Mouse (Mus musculus): ENCODE measurements around the gene Fam43b. TPM values are rescaled to one million over a fixed set of nuclear protein-coding genes. Genes with fewer than 3 reads are reported as not detected.
"Not testable (repeated sequence)": the region's sequence is repeated elsewhere in the genome, so short reads cannot be mapped to it uniquely, and the experiment has no call there.

The Fam43b gene
- polyA plus RNA-seq (2015; fragmentation: Nextera tagmentation; extraction: Ambion mirVana): not detected in 2 replicates

DNA sequence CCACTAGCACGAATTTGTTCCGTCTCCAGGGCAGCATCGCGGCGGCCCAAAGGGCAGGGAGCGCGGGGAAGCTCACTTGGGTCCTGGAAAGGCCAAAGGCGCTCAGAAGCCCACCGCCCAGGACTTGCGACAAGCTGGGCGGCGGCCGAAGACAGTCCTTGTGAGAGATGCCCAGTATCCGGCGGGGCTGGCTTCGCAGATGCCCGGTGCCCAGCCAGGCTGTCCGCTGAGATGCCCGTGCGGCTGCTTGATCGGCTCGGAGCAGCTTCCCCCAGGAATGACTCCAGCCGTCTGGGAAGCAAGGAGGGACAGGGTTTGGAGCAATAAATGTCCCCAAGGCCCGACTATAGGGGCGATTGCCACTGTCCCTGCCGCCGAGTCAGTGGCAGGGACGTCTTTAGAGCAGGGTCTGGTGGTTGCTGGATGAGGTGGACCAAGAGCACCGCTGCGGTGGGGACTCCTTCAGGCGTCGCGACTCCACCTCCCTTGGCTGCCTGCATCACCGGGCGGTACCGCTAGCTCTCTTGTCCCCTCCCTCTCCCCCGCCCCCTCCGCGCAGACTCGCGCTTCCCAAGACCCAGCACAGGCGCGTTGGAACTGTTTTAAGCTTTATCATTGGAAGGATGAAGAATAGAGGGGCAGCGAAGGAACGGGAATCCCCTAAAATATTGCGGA is at the start of gene Fam43b:
TSS of gene Fam43b (minus strand) at position 558 of the 675 bp plus-strand sequence.
- H3K4me1 ChIP-seq (ENCODE audit: control insufficient read depth, low read depth, low read length): no peaks in the 10 kb centered on the region
- H3K9me3 ChIP-seq (replicated peaks; ENCODE audit: control insufficient read depth, low read length): no peaks in the 10 kb centered on the region
- H3K4me2 ChIP-seq (ENCODE audit: low read depth, low read length): no peak within 1 kb of the TSS; the same call in 1 of the 2 replicates
- no peak within 1 kb of the TSS; the same call in 1 of the 2 replicates for H3K4me3 ChIP-seq (ENCODE audit: low read depth, low read length)
- H3K36me3 ChIP-seq (ENCODE audit: control insufficient read depth, insufficient read depth): no peaks in the 10 kb centered on the region
- no peak within 1 kb of the TSS for H3K9ac ChIP-seq (ENCODE audit: low read depth, low read length)
- no peak within 1 kb of the TSS for H3K27ac ChIP-seq (ENCODE audit: low read length)
- 1% methylated on average over 46 of the region's 46 CpGs for WGBS (ENCODE audit: insufficient replicate concordance)
- H3K27me3 ChIP-seq (ENCODE audit: control insufficient read depth, insufficient read depth, low read depth, low read length): peaks cover 44% of the 10 kb centered on the region
- no peak for ATAC-seq (ENCODE audit: low read depth)

GRCm38 (mm10) chr4:138444941-138445340 is 48.6 kb upstream of the Fam43b start:
- no peak overlapping the region for H3K27ac ChIP-seq (ENCODE audit: low read length)
- no peak for ATAC-seq (ENCODE audit: low read depth)
- no peak overlapping the region for H3K4me3 ChIP-seq (ENCODE audit: low read depth, low read length)
- H3K9ac ChIP-seq (ENCODE audit: low read depth, low read length): no peak overlapping the region
- no peaks in the 10 kb centered on the region; the same call in 1 of the 2 replicates for H3K4me1 ChIP-seq (ENCODE audit: control insufficient read depth, low read depth, low read length)
- no peaks in the 10 kb centered on the region for H3K9me3 ChIP-seq (replicated peaks; ENCODE audit: control insufficient read depth, low read length)
- no peaks in the 10 kb centered on the region for H3K36me3 ChIP-seq (ENCODE audit: control insufficient read depth, insufficient read depth)
- peaks cover 13% of the 10 kb centered on the region; the same call in 1 of the 2 replicates for H3K27me3 ChIP-seq (ENCODE audit: control insufficient read depth, insufficient read depth, low read depth, low read length)
- 24% methylated on average over 5 of the region's 5 CpGs for WGBS (ENCODE audit: insufficient replicate concordance)
- H3K4me2 ChIP-seq (ENCODE audit: low read depth, low read length): no peak overlapping the region

DNA sequence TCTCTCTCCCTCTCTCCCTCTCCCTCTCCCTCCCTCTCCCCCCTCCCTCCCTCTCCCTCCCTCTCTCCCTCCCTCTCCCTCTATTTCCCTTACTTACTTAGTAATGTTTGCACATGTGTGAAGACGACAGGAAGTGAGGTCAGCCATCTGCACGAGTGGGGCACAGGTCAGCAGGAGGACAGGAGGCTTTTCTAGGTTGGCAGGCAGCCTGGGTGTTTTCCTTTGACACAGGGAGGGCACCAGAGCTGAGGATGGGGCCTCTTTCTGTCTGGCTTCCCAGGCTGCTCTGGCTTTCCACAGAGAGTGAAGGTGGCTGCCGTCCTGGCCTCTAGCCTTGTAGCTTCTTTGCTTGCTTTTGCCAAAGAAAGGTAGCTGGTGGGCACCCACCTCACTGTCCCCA is 43.7 kb upstream of the Fam43b start:
- WGBS (ENCODE audit: insufficient replicate concordance): 47% methylated on average over 3 of the region's 3 CpGs
- Histone ChIP-seq H3K9me3 (replicated peaks; ENCODE audit: control insufficient read depth, low read length) (no peaks in the 10 kb centered on the region), H3K27me3 (ENCODE audit: control insufficient read depth, insufficient read depth, low read depth, low read length) (no peaks in the 10 kb centered on the region), H3K4me2 (ENCODE audit: low read depth, low read length) (no peak overlapping the region), H3K4me3 (ENCODE audit: low read depth, low read length) (no peak overlapping the region), H3K27ac (ENCODE audit: low read length) (no peak overlapping the region), H3K9ac (ENCODE audit: low read depth, low read length) (no peak overlapping the region), H3K36me3 (ENCODE audit: control insufficient read depth, insufficient read depth) (peaks cover 13% of the 10 kb centered on the region), H3K4me1 (ENCODE audit: control insufficient read depth, low read depth, low read length) (peaks cover 11% of the 10 kb centered on the region)
- no peak for ATAC-seq (ENCODE audit: low read depth)

DNA sequence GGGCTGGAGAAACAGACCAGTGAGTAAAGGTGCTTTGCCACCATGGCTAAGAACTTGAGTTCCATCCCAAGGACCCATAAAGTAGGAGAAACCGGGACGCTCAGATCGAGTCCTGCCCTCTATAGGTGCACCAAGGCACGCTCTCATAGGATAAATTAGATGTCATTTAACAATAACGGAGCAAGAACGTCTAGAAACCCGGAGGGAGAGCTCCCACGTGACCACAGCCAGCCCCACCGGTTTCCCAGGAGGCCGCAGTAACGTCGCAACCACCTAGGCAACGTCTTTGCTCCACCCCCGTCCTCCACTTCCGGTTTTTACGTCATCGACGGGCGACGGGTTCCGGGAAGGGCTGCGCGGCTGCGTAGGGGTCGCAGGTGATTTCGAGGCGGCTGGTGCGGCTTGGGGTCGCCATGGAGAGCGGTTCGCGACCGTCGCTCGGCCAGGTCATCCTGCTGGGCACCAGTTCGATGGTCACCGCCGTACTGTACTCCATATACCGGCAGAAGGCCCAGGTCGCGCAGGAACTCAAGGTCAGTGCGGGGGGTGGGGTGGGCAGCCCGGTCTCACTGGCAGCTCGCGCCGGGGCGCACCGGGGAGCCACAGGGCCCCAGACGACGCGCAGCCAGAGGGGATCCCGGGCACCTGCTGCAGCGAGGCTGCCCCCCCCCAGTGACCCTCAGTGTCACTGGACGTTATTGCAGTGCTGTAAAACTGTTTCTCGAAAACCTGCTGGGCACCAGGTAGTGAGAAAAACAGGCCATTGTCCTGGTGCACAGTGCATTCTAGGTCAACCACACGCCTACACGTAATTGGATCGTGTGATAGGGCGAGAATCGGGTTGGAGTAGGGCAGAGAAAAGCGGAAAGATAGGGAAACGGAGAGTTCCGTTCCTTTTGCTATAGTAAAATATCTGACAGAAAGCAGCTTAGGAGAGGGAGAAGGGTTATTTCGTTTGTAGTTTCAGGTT is 38.3 kb upstream of the Fam43b start, which contains the start of gene Mul1:
TSS of gene Mul1 (plus strand) at position 325 of the 970 bp plus-strand sequence.
- under 1% methylated on average over 64 of the region's 64 CpGs for WGBS (ENCODE audit: insufficient replicate concordance)
- no peaks in the 10 kb centered on the region for H3K9me3 ChIP-seq (replicated peaks; ENCODE audit: control insufficient read depth, low read length)
- peaks cover 7% of the 10 kb centered on the region for H3K27me3 ChIP-seq (ENCODE audit: control insufficient read depth, insufficient read depth, low read depth, low read length)
- H3K4me2 ChIP-seq (ENCODE audit: low read depth, low read length): peak within 1 kb of the TSS; percentile 88
- peak within 1 kb of the TSS; percentile 79 for H3K9ac ChIP-seq (ENCODE audit: low read depth, low read length)
- peaks cover 12% of the 10 kb centered on the region for H3K36me3 ChIP-seq (ENCODE audit: control insufficient read depth, insufficient read depth)
- peaks cover 14% of the 10 kb centered on the region for H3K4me1 ChIP-seq (ENCODE audit: control insufficient read depth, low read depth, low read length)
- peak within 1 kb of the TSS; percentile 35 for H3K27ac ChIP-seq (ENCODE audit: low read length)
- ATAC-seq (ENCODE audit: low read depth): peak; percentile 95
- H3K4me3 ChIP-seq (ENCODE audit: low read depth, low read length): peak within 1 kb of the TSS; percentile 86

GRCm38 (mm10) chr4:138431340-138431739 is 35.0 kb upstream of the Fam43b start:
- Histone ChIP-seq H3K4me3 (ENCODE audit: low read depth, low read length) (no peak overlapping the region), H3K4me2 (ENCODE audit: low read depth, low read length) (no peak overlapping the region), H3K27ac (ENCODE audit: low read length) (no peak overlapping the region), H3K9me3 (replicated peaks; ENCODE audit: control insufficient read depth, low read length) (no peaks in the 10 kb centered on the region), H3K36me3 (ENCODE audit: control insufficient read depth, insufficient read depth) (no peaks in the 10 kb centered on the region), H3K27me3 (ENCODE audit: control insufficient read depth, insufficient read depth, low read depth, low read length) (peaks cover 7% of the 10 kb centered on the region), H3K4me1 (ENCODE audit: control insufficient read depth, low read depth, low read length) (peaks cover 14% of the 10 kb centered on the region), H3K9ac (ENCODE audit: low read depth, low read length) (no peak overlapping the region)
- 46% methylated on average over 8 of the region's 8 CpGs for WGBS (ENCODE audit: insufficient replicate concordance)
- ATAC-seq (ENCODE audit: low read depth): no peak

- WGBS (ENCODE audit: insufficient replicate concordance): 30% methylated on average over 3 of the region's 3 CpGs
- Histone ChIP-seq H3K9me3 (replicated peaks; ENCODE audit: control insufficient read depth, low read length) (no peaks in the 10 kb centered on the region), H3K4me3 (ENCODE audit: low read depth, low read length) (no peak overlapping the region), H3K9ac (ENCODE audit: low read depth, low read length) (no peak overlapping the region), H3K36me3 (ENCODE audit: control insufficient read depth, insufficient read depth) (no peaks in the 10 kb centered on the region), H3K4me2 (ENCODE audit: low read depth, low read length) (no peak overlapping the region), H3K4me1 (ENCODE audit: control insufficient read depth, low read depth, low read length) (peaks cover 3% of the 10 kb centered on the region), H3K27me3 (ENCODE audit: control insufficient read depth, insufficient read depth, low read depth, low read length) (peaks cover 7% of the 10 kb centered on the region), H3K27ac (ENCODE audit: low read length) (no peak overlapping the region)
- no peak for ATAC-seq (ENCODE audit: low read depth)
Observed at GRCm38 (mm10) chr4:138429778-138430177, 33.5 kb upstream of the Fam43b start.

GRCm38 (mm10) chr4:138426778-138427705 is 30.7 kb upstream of the Fam43b start:
- ATAC-seq (ENCODE audit: low read depth): peak; percentile 27; the same call in 1 of the 2 replicates
- Histone ChIP-seq H3K27me3 (ENCODE audit: control insufficient read depth, insufficient read depth, low read depth, low read length) (peaks cover 3% of the 10 kb centered on the region), H3K36me3 (ENCODE audit: control insufficient read depth, insufficient read depth) (no peaks in the 10 kb centered on the region), H3K9me3 (replicated peaks; ENCODE audit: control insufficient read depth, low read length) (no peaks in the 10 kb centered on the region), H3K9ac (ENCODE audit: low read depth, low read length) (no peak overlapping the region), H3K4me1 (ENCODE audit: control insufficient read depth, low read depth, low read length) (no peaks in the 10 kb centered on the region), H3K27ac (ENCODE audit: low read length) (no peak overlapping the region), H3K4me3 (ENCODE audit: low read depth, low read length) (no peak overlapping the region), H3K4me2 (ENCODE audit: low read depth, low read length) (peak overlapping the region; percentile 5; the same call in 1 of the 2 replicates)
- 27% methylated on average over 22 of the region's 22 CpGs for WGBS (ENCODE audit: insufficient replicate concordance)

DNA sequence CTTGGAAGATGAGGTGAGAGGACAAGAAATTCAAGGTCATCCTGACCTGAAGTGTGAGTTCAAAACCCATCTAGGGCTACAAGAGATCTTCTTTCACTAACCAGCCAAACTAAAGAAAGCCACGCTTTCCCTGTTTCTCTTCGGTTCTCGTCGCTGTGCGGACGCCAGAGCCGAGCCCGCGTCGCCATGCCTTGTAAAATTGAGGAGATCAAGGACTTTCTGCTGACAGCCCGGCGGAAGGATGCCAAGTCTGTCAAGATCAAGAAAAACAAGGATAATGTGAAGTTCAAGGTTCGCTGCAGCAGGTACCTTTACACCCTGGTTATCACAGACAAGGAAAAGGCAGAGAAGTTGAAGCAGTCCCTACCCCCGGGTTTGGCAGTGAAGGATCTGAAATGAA is 29.3 kb upstream of the Fam43b start:
- H3K4me3 ChIP-seq (ENCODE audit: low read depth, low read length); ATAC-seq (ENCODE audit: low read depth); H3K36me3 ChIP-seq (ENCODE audit: control insufficient read depth, insufficient read depth); H3K9me3 ChIP-seq (replicated peaks; ENCODE audit: control insufficient read depth, low read length); H3K9ac ChIP-seq (ENCODE audit: low read depth, low read length); H3K27me3 ChIP-seq (ENCODE audit: control insufficient read depth, insufficient read depth, low read depth, low read length); H3K4me1 ChIP-seq (ENCODE audit: control insufficient read depth, low read depth, low read length); H3K27ac ChIP-seq (ENCODE audit: low read length); H3K4me2 ChIP-seq (ENCODE audit: low read depth, low read length): not testable (repeated sequence)
- WGBS (ENCODE audit: insufficient replicate concordance): 79% methylated on average over 14 of the region's 14 CpGs
